Mouse (Mus musculus): ENCODE measurements at regions not wholly inside any gene's neighbourhood (a gene's known extent, or its start where the extent isn't known, plus 50 kb on each side); places are given as distances from the start of the nearest gene placed in this dataset.

DNA sequence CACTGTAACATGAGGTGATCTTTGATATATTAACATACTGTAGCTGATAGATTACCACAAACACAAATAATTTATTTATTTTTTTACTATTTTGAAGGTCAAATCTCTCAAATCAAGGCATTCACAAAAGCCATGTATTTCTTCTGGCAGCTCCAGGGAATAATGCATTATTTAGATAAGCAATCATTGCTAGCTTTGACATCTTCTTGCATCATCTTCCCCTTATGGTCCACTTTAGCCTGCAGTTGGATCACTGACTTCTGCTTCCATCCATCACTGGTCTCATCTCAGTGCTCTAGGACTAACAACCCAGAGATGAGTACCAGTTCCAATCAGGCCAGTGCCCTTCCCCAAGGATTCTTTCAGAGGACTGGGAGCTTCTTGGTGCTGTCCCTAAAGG is 95.3 kb upstream of the Actbl2 start:
- Histone ChIP-seq H3K27ac (replicated peaks; ENCODE audit: low read depth, low read length) (no peak overlapping the region), H3K4me1 (ENCODE audit: control insufficient read depth, insufficient read depth, low read length) (no peaks in the 10 kb centered on the region), H3K36me3 (ENCODE audit: control insufficient read depth, insufficient read depth, low read length) (no peaks in the 10 kb centered on the region), H3K27me3 (ENCODE audit: control insufficient read depth, insufficient read depth, low read length) (no peaks in the 10 kb centered on the region), H3K4me2 (ENCODE audit: low read depth, severe bottlenecking) (no peak overlapping the region), H3K9me3 (ENCODE audit: control insufficient read depth, low read length) (no peaks in the 10 kb centered on the region), H3K4me3 (ENCODE audit: low read depth, low read length) (no peak overlapping the region), H3K9ac (ENCODE audit: low read length) (no peak overlapping the region)
- ATAC-seq (ENCODE audit: insufficient number of reproducible peaks, low FRiP score, low TSS enrichment, low read depth), result no peak
- no peak for DNase-seq (ENCODE audit: low spot score)

- Histone ChIP-seq H3K27me3 (ENCODE audit: control insufficient read depth, insufficient read depth, low read length) (no peaks in the 10 kb centered on the region), H3K4me1 (ENCODE audit: control insufficient read depth, insufficient read depth, low read length) (no peaks in the 10 kb centered on the region), H3K27ac (replicated peaks; ENCODE audit: low read depth, low read length) (no peak overlapping the region), H3K9ac (ENCODE audit: low read length) (no peak overlapping the region), H3K36me3 (ENCODE audit: control insufficient read depth, insufficient read depth, low read length) (no peaks in the 10 kb centered on the region), H3K4me2 (ENCODE audit: low read depth, severe bottlenecking) (no peak overlapping the region), H3K4me3 (ENCODE audit: low read depth, low read length) (no peak overlapping the region), H3K9me3 (ENCODE audit: control insufficient read depth, low read length) (no peaks in the 10 kb centered on the region)
- ATAC-seq (ENCODE audit: insufficient number of reproducible peaks, low FRiP score, low TSS enrichment, low read depth), result no peak
- 77% methylated on average over 2 of the region's 2 CpGs for WGBS
- DNase-seq (ENCODE audit: low spot score), result no peak
Measured at GRCm38 (mm10) chr13:111165538-111165937, 89.3 kb upstream of the Actbl2 start.

DNA sequence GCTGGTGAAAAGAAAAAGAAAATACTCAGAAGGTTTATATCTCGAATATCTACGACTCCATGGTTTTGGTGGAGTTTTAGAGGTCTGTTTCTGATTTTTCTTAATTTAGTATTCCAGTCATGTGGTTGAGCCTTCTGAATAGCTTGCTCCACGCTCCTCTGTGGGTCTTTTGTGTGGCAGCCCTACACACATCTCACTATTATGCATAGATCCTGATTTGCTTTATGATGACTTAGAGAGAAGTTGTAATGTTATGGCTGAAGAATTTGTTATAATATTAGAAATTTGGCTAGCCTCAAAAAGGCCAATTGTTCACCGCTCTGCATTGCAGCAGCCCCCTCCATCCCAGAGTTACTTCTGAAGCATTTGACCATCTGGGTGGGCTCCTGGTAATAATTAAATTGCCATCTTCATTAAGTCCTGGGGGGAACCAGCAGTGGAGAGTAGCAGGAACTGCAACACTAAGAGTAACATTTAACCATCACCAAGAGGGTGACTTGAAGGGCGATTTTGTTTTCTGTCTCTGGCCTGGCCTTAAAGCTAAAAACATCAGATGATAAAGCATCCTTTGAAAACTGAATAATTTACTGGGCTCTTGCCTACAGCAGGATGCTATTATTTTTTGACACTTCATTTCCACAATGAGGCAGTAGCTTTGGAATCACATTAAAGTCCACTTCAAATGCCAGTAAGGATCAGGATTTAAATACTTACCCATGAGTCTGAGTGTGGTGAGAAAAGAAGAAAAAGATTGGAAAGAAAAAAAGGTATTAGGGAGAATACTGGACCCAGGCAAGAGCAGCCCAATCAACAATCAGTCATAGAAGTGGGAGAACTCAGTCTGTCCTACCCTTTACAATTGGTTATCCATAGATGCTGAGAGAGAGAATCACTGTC is 84.3 kb upstream of the Actbl2 start:
- H3K27me3 ChIP-seq (ENCODE audit: control insufficient read depth, insufficient read depth, low read length), result no peaks in the 10 kb centered on the region
- no peak overlapping the region for H3K4me2 ChIP-seq (ENCODE audit: low read depth, severe bottlenecking)
- ATAC-seq (ENCODE audit: insufficient number of reproducible peaks, low FRiP score, low TSS enrichment, low read depth), result no peak
- no peaks in the 10 kb centered on the region for H3K9me3 ChIP-seq (ENCODE audit: control insufficient read depth, low read length)
- WGBS, result 47% methylated on average over 5 of the region's 5 CpGs
- no peak overlapping the region for H3K4me3 ChIP-seq (ENCODE audit: low read depth, low read length)
- H3K9ac ChIP-seq (ENCODE audit: low read length), result no peak overlapping the region
- no peaks in the 10 kb centered on the region for H3K36me3 ChIP-seq (ENCODE audit: control insufficient read depth, insufficient read depth, low read length)
- H3K27ac ChIP-seq (replicated peaks; ENCODE audit: low read depth, low read length), result no peak overlapping the region
- DNase-seq (ENCODE audit: low spot score), result peak; percentile 16
- 0 out of 2 replicates have a peak, but pooled peaks cover 2% of the 10 kb centered on the region for H3K4me1 ChIP-seq (ENCODE audit: control insufficient read depth, insufficient read depth, low read length)

GRCm38 (mm10) chr13:111179186-111179585 is 75.6 kb upstream of the Actbl2 start:
- Histone ChIP-seq H3K9ac (ENCODE audit: low read length) (no peak overlapping the region), H3K27ac (replicated peaks; ENCODE audit: low read depth, low read length) (no peak overlapping the region), H3K27me3 (ENCODE audit: control insufficient read depth, insufficient read depth, low read length) (no peaks in the 10 kb centered on the region), H3K36me3 (ENCODE audit: control insufficient read depth, insufficient read depth, low read length) (no peaks in the 10 kb centered on the region), H3K4me2 (ENCODE audit: low read depth, severe bottlenecking) (no peak overlapping the region), H3K9me3 (ENCODE audit: control insufficient read depth, low read length) (no peaks in the 10 kb centered on the region), H3K4me1 (ENCODE audit: control insufficient read depth, insufficient read depth, low read length) (no peaks in the 10 kb centered on the region), H3K4me3 (ENCODE audit: low read depth, low read length) (no peak overlapping the region)
- ATAC-seq (ENCODE audit: insufficient number of reproducible peaks, low FRiP score, low TSS enrichment, low read depth), result no peak
- DNase-seq (ENCODE audit: low spot score), result no peak
- 85% methylated on average over 6 of the region's 6 CpGs for WGBS

GRCm38 (mm10) chr13:111183293-111183692 is 71.5 kb upstream of the Actbl2 start:
- Histone ChIP-seq H3K4me1 (ENCODE audit: control insufficient read depth, insufficient read depth, low read length) (no peaks in the 10 kb centered on the region), H3K9ac (ENCODE audit: low read length) (no peak overlapping the region), H3K9me3 (ENCODE audit: control insufficient read depth, low read length) (no peaks in the 10 kb centered on the region), H3K4me3 (ENCODE audit: low read depth, low read length) (no peak overlapping the region), H3K36me3 (ENCODE audit: control insufficient read depth, insufficient read depth, low read length) (no peaks in the 10 kb centered on the region), H3K4me2 (ENCODE audit: low read depth, severe bottlenecking) (no peak overlapping the region), H3K27ac (replicated peaks; ENCODE audit: low read depth, low read length) (no peak overlapping the region), H3K27me3 (ENCODE audit: control insufficient read depth, insufficient read depth, low read length) (no peaks in the 10 kb centered on the region)
- ATAC-seq (ENCODE audit: insufficient number of reproducible peaks, low FRiP score, low TSS enrichment, low read depth) (no peak), DNase-seq (ENCODE audit: low spot score) (no peak)
- WGBS, result 38% methylated on average over 2 of the region's 2 CpGs

DNA sequence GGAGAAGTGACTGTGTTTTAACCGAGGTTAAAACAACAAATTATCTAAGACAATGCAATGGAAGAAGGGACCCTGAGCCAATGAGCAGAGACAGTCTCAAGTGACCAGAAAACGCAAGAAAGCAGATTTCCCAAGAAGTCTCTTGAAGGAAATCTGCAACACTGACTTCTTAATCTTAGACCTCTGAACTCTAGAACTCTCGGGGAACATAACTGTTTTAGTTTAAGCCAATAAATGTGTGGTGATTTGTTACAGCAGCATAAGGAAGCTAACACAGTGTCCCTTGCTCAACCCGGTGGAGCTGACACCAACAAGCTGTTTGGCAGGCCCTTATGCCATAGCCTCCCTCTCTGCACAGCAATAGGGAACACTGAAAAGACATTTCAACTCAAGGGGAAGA is 69.0 kb upstream of the Actbl2 start:
- 74% methylated on average over 4 of the region's 4 CpGs for WGBS
- H3K9me3 ChIP-seq (ENCODE audit: control insufficient read depth, low read length), result no peaks in the 10 kb centered on the region
- H3K4me1 ChIP-seq (ENCODE audit: control insufficient read depth, insufficient read depth, low read length), result no peaks in the 10 kb centered on the region
- no peaks in the 10 kb centered on the region for H3K36me3 ChIP-seq (ENCODE audit: control insufficient read depth, insufficient read depth, low read length)
- H3K27me3 ChIP-seq (ENCODE audit: control insufficient read depth, insufficient read depth, low read length), result no peaks in the 10 kb centered on the region
- H3K4me3 ChIP-seq (ENCODE audit: low read depth, low read length), result no peak overlapping the region
- H3K4me2 ChIP-seq (ENCODE audit: low read depth, severe bottlenecking), result no peak overlapping the region
- DNase-seq (ENCODE audit: low spot score), result no peak
- no peak for ATAC-seq (ENCODE audit: insufficient number of reproducible peaks, low FRiP score, low TSS enrichment, low read depth)
- no peak overlapping the region for H3K9ac ChIP-seq (ENCODE audit: low read length)
- no peak overlapping the region for H3K27ac ChIP-seq (replicated peaks; ENCODE audit: low read depth, low read length)

DNA sequence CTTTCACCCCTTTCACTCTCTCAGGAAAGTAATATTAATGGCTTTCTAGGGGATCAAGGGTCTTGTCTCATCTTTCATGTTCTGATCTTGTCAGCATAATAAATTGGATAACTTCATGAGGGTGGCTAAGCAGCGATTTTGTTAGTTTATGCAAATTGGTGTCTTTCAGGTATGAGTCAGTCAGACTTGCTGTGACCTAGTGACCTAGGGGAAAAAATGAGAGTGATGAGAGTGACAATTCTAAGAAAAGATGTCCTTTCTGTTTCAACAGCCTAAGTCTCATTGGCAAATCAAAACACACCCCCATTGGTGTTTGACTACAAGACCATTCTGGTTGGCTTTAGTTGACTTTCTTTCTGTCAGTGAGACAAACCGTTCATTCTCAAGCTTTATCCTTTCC is 68.0 kb upstream of the Actbl2 start:
- ATAC-seq (ENCODE audit: insufficient number of reproducible peaks, low FRiP score, low TSS enrichment, low read depth), result no peak
- DNase-seq (ENCODE audit: low spot score), result no peak
- Histone ChIP-seq H3K27ac (replicated peaks; ENCODE audit: low read depth, low read length) (no peak overlapping the region), H3K9ac (ENCODE audit: low read length) (no peak overlapping the region), H3K9me3 (ENCODE audit: control insufficient read depth, low read length) (no peaks in the 10 kb centered on the region), H3K27me3 (ENCODE audit: control insufficient read depth, insufficient read depth, low read length) (no peaks in the 10 kb centered on the region), H3K4me2 (ENCODE audit: low read depth, severe bottlenecking) (no peak overlapping the region), H3K4me1 (ENCODE audit: control insufficient read depth, insufficient read depth, low read length) (no peaks in the 10 kb centered on the region), H3K36me3 (ENCODE audit: control insufficient read depth, insufficient read depth, low read length) (no peaks in the 10 kb centered on the region), H3K4me3 (ENCODE audit: low read depth, low read length) (no peak overlapping the region)
- 88% methylated on average over 2 of the region's 2 CpGs for WGBS

DNA sequence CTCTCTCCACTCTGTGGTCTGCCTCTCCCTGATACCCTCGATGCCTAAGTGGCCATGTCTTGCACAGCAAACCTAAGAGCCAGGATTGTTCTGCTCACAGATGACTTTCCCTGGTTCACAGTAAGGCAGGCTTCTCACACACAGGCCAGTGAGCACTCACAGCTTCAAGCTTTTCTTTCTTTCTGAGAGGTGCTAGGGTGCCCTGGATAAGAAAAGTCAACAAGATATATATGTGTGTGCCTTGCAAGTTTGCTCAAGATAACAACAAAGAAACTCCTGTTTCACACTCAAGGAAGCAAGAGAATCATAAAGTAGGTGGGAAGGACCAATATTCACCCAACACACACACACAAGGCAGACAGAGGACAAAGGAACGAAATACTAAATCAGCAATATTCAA is 60.9 kb upstream of the Actbl2 start:
- ATAC-seq (ENCODE audit: insufficient number of reproducible peaks, low FRiP score, low TSS enrichment, low read depth) (no peak), DNase-seq (ENCODE audit: low spot score) (no peak)
- Histone ChIP-seq H3K4me1 (ENCODE audit: control insufficient read depth, insufficient read depth, low read length) (no peaks in the 10 kb centered on the region), H3K4me2 (ENCODE audit: low read depth, severe bottlenecking) (no peak overlapping the region), H3K27me3 (ENCODE audit: control insufficient read depth, insufficient read depth, low read length) (no peaks in the 10 kb centered on the region), H3K9ac (ENCODE audit: low read length) (no peak overlapping the region), H3K9me3 (ENCODE audit: control insufficient read depth, low read length) (no peaks in the 10 kb centered on the region), H3K27ac (replicated peaks; ENCODE audit: low read depth, low read length) (no peak overlapping the region), H3K4me3 (ENCODE audit: low read depth, low read length) (no peak overlapping the region), H3K36me3 (ENCODE audit: control insufficient read depth, insufficient read depth, low read length) (no peaks in the 10 kb centered on the region)
- WGBS, result 86% methylated on average over 2 of the region's 2 CpGs

DNA sequence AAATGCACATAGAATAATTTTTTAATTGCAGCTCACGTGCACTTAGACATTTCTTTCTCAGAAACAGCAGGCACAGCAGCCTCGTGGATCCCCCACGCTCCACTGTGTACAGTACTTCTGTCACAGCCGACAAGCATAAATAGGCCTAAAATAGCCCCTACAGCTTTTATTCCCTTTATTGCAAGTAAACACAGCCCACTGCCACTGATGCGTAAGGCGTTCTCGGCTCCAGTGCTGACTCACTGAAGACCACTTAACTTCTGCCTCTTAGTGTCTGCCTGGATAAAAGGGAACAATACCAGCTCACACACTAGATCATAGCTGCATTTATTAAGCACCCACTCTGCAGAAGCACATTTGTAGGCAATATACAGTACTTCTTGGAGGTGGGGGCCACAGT is 60.5 kb upstream of the Actbl2 start:
- ATAC-seq (ENCODE audit: insufficient number of reproducible peaks, low FRiP score, low TSS enrichment, low read depth) (no peak), DNase-seq (ENCODE audit: low spot score) (no peak)
- H3K4me2 ChIP-seq (ENCODE audit: low read depth, severe bottlenecking), result no peak overlapping the region
- no peaks in the 10 kb centered on the region for H3K4me1 ChIP-seq (ENCODE audit: control insufficient read depth, insufficient read depth, low read length)
- no peaks in the 10 kb centered on the region for H3K9me3 ChIP-seq (ENCODE audit: control insufficient read depth, low read length)
- 85% methylated on average over 7 of the region's 7 CpGs for WGBS
- H3K36me3 ChIP-seq (ENCODE audit: control insufficient read depth, insufficient read depth, low read length), result no peaks in the 10 kb centered on the region
- H3K9ac ChIP-seq (ENCODE audit: low read length), result no peak overlapping the region
- no peak overlapping the region for H3K4me3 ChIP-seq (ENCODE audit: low read depth, low read length)
- no peaks in the 10 kb centered on the region for H3K27me3 ChIP-seq (ENCODE audit: control insufficient read depth, insufficient read depth, low read length)
- no peak overlapping the region for H3K27ac ChIP-seq (replicated peaks; ENCODE audit: low read depth, low read length)
